Mouse (Mus musculus) CD4-positive helper T cell, adult 2 months (primary cell): ENCODE results near the gene Foxj1.
"Not testable (repeated sequence)": the region's sequence is repeated elsewhere in the genome, so short reads cannot be mapped to it uniquely, and the experiment has no call there.

Experiments used
- DNase-seq: peaks from one replicate; pipeline ENCODE4 v3.0.0-alpha.2; 2012; ENCODE audit warnings: low read depth, missing footprints, low spot score

Gene Foxj1

DNA sequence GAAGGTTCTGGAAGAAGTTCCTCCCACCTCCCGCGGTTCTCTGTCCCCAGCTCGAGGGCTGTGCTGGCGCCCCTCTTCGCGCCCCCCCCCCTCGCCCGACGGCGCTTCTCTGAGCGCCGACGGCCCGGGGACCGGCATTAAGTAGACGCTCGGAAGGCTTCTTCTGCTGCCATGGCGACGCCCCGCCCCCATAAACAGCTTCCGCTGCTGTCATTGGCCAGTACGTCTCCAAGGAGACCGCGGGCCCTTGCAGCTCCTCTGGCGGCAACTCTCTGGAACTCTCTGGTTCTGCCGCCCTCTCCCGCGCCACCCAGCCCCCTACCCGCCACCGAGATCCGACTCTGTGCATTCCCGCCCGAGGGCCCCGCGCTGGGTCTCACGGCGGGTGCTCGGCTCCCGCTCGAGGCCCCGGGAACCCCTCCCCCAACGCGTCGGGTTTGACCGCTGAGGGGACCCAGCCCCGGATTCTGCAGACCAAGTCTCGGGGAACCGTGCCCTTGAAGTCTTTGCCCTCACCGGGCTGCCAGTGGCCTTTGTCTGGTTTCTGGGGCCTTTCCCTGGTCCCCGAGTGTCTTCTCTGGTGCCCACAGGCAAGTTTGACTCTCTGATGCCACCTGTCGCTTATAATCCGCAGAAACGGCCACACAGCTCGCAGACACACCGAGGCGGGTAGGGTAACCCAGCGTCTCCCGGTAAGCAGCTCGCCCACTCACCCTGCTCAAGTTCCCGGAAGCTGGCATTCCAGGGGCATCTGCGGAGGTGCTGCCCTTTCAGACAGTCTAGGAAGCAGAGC lies at the start of gene Foxj1:
Gene Foxj1 (minus strand): TSS at position 156 of the 793 bp plus-strand sequence.
- DNase-seq, result peak; percentile 96

DNA sequence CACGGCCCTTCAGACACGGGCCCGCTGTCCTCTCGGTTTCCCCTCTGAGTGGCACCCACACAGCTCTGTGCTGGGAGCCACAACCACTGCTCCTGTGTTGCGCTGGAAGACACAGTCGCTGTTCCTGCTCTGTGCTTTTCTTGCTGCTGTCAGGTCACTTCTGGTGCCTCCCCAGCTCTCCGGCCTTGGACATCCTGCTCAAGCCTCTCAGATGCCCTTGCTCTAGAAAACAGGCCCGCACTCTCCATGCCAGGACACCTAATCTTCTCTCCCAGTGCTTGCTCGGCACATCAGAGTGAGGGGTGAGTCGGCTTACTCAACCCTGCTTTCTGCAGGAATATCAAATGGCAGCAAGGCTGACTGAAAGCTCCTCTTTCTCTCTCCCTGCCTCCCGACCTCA lies 49.0 kb upstream of the Foxj1 start:
- no peak for DNase-seq

DNA sequence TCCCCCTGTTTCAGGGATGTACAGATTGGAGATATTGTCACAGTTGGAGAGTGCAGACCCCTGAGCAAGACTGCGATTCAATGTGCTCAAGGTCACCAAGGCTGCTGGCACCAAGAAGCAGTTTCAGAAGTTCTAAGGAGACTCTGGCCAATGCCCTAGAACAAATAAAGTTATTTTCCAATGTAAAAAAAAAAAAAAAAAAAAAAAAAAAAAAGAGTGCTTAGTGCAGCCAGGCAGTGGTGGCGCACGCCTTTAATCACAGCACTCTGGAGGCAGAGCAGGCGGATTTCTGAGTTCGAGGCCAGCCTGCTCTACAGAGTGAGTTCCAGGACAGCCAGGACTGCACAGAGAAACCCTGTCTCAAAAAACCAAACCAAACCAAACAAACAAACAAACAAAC lies 47.9 kb upstream of the Foxj1 start:
- not testable (repeated sequence) for DNase-seq

DNA sequence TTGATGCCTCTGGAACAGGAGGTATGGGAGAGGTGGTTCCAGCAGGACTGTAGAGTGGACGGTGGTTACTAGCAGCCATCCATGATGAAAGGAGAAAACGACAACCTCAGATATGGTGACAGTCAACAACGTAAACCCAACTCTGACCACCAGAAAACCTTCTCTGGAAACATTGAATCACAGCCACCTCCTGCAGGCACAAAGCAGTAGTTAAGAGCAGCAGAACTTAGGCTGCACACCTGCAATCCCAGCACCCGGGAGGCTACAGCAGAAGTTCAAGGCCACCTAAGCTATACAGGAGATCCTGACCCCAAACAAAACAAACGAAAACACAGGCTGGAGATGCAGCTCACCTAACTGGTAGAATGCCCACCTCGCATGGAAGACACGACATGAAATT lies 45.6 kb upstream of the Foxj1 start:
- no peak for DNase-seq

DNA sequence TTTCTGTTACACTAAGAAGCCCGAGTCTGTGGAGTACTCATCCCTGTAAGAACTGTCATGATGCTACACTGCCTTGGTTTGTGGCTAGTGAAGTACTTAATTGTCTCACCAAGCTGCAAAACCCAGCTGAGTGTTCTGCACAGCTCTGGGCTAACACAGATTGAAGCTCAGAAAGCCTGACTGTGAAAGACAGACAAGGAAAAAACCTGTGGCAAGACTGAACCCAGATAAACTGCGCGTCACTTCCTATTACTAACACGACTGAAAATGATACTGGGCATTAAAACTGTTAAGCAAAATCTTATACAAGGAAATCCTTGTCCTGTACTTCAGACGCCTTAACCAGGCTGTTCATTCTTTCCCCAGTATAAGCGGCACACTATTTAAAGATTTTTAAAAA lies 44.3 kb upstream of the Foxj1 start:
- peak; percentile 65 for DNase-seq

DNA sequence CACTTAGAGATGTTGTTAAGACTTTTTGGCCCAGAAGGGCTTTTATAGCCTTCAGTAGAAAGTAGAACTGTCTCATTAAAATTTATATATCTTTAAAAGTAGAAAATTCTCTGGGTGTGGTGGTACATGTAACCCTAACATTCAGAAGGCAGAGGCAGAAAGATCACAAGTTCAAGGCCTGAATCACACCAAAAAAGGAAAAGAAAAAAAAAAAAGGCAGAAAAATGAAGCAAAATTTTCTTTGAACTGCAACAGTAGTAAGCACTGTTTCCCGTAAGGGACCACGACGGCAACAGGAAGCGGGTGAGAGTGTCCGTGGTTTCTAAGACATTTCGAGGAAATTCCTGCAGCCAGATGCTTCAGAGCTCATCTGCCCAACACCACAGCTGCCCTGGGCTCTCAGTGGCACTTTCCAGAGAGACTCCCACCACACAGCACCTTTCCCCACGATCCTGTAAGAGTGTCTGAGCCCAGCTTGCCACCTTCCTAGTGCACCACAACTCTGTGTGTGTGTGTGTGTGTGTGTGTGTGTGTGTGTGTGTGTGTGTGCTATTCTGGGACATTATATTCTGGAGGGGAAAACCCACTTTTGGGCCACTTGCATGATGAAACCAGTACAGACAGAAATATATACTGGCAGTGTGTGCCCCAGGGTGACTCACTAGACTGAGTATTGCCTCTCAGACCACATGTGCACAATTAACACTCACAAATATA lies 41.9 kb upstream of the Foxj1 start:
- DNase-seq, result peak; percentile 87

DNA sequence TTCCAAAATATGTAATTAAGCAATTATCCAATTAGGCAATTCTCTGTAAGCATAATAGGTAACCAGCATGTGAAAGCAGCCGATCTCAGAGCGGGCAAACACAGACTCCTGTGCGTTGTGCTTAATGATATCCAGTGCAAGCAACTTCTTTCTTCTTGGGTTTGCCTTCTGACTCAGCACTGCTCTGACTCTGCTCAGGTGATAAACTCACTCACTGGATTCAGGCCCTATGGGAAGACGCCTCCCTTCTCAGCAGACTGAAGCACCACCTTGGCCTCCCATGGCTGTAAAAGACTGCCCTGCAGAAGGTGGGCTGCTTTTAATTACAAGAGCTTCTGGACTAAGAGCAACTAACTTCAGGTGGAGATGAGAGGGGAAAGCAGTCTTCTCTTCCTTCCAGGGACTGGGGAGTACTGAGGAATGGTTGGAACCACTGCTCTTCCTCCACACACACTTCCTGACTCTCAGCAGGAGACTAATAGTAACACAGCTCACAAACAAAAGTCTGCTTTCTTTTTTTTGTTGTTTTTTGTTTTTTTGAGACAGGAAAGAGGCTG lies 36.8 kb upstream of the Foxj1 start:
- DNase-seq, result no peak

DNA sequence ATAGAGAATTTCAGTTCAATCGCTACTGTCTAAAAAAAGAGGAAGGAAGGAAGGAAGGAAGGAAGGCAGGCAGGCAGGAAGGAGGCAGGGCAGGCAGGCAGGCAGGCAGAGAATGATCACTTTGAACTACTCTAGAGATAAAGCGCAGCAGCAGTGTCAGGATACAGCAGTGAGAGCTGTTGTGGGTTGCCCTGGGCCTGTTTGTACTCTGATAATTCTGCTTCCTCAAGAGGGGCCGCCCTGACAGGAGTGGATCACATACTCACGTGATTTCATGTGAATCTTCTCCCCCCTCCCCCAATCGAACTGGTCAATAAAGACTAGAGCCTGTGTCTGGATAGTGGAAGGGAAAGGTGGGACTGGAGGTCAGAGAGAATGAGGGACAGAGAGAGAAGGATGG lies 34.4 kb upstream of the Foxj1 start:
- DNase-seq, result peak; percentile 66

DNA sequence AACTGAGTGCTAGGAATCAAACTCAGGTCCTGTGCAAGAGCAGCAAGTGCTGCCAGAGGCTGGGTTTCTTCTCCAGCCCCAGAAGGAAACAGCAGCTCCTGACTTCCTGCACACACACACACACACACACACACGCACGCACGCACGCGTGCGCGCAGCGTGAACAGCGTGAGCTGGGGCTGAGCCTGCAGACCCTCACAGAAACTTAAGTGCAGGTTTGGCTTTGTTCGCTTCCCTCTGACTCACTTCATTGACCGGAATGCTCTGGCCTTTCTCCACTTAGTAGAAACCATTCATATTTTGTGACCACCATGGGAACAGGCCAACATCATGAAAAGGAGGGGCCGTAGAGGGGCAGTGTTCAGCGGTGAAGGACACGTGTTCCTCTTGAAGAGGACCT lies 33.9 kb upstream of the Foxj1 start:
- peak; percentile 59 for DNase-seq

DNA sequence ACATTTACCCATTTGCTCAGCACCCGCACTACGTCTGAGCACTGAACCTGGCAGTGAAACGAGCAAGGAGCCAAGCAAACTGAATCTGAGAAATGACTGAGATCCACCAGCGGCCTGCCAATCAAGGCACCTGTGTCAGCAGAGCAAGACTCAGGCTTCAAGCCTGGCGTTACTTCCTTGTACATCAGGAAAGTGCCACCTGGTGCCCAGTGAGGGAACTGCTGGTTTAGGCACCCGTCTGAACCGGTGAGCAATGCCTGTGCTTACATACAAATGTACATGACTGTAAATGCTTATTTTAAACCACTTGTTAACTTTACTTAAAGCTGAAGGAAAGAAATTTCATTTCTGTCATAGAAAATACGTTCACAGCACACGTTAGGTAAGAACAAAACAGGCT lies 32.9 kb upstream of the Foxj1 start:
- peak; percentile 89 for DNase-seq

DNA sequence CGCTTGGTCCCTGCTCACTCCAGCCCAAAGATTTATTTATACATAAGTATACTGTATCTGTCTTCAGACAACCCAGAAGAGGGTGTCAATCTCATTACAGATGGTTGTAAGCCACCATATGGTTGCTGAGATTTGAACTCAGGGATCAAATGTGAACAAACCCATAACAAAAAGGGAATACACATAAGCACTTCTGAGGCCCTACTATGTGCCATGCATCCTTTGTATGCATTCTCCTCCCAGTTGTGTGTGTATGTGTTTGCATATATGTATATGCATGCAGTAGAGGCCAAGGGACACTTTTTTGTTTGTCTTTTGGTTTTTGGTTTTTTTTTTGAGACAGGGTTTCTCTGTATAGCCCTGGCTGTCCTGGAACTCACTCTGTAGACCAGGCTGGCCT lies 31.4 kb upstream of the Foxj1 start:
- no peak for DNase-seq

DNA sequence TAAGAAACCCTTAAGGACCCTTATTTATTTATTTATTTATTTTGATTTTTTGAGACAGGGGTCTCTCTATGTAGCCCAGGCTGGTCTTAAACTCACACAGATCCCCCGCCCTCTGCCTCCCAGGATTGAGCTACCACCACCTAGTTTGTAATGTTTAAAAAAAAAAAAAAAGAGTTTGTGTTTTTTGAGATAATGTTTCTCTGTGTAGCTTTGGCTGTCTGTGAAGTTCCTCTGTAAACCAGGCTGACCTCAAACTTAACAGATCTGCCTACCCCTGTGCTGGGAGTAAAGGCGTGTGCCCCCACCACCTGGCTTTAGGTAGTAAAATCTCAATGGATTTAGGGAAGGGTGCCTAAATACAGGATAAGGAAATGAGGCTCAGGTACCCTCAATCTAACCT lies 30.9 kb upstream of the Foxj1 start:
- no peak for DNase-seq

DNA sequence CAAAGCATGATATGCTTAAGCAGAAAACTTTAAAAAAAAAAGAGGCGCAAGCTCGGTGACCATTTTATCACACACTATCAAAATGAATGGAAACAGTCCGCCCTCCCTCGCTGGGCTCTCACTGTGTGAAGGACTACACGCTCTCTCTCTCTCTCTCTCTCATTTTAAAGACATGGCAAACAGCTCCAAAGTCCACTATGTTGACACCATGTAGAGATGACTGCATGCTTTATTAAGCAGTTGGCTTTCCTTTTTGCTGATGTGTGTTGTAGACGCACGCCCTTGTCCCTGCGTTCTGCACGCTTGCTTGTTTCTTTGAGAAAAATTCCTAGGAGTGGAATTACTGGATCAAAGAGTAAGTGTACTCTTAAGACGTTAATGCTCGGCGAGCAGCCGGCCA lies 30.2 kb upstream of the Foxj1 start:
- no peak for DNase-seq

DNA sequence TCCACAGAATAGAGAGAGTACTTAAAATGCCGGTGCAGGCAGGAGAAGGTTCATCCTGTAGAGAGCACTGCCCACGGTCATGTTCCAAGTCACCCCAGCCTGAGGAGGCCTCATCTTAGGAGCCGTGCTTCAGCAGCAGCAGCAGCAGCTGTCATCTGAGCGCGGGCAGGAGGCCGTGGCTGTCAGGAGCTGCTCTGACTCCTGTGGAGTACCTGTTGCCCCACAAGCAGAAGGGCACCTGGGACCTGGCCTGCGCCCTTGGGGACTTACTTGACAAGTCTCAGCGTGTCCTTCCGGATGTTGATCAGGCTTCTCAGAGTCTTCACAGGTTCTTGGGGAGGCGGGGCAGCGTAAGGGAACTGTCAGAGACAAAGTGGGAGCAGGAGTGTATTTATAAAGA lies 26.8 kb upstream of the Foxj1 start:
- DNase-seq, result no peak

DNA sequence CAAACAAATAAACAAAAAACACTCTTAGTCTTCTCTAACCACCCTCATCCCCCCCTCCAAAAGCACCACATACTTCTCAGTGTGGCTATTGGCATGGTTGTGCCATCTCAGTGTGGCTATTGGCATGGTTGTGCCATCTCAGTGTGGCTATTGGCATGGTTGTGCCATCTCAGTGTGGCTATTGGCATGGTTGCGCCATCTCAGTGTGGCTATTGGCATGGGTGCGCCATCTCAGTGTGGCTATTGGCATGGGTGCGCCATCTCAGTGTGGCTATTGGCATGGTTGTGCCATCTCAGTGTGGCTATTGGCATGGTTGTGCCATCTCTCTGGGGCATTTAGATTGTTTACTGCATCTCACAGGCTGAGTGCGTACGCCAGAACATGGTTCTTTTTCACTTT lies 25.7 kb upstream of the Foxj1 start:
- DNase-seq, result not testable (repeated sequence)

DNA sequence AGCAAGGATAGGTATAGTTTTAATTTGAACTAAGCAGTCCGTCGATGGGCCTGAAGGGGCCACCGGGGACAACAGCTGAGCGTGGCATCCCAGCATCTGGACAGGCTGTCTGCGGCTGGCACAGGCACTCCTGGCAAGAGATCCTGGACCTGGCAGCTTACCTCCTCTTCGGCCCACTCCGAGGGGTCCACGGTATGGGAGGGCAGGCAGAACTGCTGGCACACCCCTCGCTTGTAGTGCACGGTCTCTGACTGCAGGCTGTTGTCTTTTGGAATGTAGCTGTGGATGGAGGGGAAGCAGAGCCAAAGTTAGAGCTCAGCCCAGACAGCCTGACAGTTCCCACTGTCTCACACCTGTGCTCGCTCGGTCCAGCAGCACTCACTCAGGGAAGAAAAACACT lies 24.5 kb upstream of the Foxj1 start:
- no peak for DNase-seq

DNA sequence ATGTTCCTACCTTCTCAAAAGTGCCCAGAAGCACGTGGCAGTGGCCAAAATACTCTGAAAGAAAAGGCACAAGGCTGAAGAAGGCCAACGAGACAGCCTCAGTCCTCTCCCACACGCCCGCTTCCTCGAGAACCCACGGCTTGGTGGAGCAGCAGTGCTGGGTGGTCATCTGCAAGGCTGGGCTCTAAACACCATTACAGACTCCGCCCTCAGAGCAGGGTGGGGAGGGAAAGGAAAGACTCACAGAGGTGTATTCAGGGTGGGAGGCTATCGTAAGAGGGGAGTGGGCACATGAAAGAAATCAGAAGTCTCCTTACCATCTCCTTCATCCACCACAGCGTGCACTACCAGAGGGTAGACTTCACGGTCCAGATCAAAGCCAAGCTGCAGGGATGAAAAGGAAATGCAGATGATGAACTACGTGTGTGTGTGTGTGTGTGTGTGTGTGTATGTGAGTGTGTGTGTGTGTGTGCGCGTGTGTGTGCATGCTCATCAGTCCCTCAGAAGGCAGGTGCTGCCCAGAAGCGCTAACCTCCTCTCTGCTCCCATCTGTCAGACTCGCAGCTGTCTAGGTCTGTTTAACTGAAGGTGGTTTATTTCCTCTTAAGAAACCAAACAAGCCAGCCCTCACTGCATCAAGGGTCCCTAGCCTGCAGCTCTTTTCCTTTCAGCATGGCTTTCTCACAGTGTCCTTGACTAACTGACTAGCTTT lies 23.9 kb upstream of the Foxj1 start:
- DNase-seq, result no peak

DNA sequence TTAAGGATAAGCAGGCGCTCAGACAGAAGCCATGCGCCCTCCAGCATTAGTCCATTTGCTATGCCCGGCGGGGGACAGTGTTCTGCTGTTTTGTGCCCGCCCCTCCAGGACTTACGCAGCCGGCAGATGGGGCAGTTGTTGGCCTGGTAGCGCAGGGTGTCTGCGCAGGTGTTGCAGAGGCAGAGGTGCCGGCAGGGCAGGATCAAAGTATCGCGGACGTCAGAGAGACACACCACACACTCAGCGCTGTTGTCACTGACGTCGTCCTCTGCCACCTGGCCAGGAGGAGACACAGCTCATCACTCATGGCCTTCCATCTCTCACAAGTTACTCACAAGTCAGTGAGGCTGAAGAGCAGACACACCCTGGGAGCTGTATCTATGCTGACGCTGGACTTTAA lies 19.3 kb upstream of the Foxj1 start:
- DNase-seq, result peak; percentile 50

DNA sequence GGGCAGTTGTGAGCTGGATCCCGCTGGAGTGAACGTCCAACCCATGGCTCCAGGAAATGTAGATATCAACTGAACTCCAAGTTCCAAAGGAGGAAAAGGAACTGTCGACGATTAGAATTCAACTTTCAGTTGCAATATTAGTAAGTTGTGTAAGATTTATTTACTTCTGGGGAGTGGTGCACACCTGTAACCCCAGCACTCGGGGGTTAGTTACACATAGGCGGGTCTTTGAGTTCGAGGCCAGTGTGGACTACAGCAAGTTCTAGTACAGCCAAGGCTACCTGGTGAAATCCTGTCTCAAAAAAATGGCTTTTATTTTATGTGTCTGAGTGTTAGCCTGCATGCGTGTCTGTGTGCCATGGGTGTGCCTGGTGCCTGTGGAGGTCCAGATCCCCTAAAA lies 18.3 kb upstream of the Foxj1 start:
- no peak for DNase-seq

DNA sequence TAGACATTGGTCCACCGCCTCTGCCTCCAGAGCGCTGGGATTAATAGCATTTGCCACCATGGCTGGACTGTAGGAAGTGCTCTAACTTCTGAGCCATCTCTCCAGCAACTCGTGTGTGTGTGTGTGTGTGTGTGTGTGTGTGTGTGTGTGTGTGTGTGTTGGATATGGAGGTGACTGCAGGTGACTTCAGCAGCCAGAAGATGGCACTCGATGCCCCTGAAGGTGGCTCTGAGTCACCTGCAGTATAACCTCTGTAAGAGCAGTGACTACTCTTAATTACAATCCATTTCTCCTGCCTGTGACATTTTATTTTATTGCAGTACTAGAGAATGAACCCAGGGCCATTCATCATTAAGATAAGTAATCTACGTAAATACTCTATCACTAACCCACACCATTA lies 16.1 kb upstream of the Foxj1 start:
- DNase-seq, result no peak

DNA sequence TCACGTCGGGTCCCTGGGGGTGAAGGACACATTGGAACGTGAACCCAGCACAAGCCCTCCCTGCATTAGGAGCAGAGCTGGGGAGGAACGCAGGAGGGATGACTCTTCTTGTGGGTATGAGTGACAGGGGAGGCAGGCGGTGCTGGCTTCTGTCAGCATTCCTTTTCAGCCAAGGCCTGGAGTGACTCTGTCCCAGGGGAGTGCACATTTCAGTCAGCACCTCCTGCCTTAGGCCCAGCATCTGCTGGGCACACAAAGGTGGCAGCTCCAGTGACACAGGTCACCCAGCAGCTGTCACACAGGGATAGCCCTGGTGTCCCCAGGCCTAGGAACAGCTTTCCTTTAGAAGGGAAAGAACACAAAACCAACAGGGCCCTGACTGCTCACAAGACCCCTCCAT lies 12.8 kb upstream of the Foxj1 start:
- DNase-seq, result no peak

DNA sequence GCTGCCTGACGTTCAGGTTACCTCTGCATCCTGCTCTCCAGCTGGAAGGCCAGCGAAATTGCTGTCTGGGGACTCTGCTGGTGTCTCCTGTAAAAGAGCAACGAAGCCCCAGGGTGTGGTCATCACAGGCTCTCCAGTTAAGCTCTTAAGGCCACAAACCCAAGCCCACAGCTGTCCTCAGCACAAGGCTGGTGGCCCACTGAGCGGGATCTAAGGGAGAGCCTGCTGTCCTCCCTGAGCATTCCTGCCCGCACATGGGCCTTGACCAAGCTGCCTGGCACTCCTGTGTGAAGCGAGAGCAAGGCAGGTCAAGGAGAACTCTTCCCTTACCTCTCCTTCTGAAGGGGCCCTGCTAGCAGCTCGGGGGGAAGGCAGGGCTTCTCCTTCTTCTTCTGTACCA lies 11.8 kb upstream of the Foxj1 start:
- DNase-seq, result no peak
